Mouse (Mus musculus) adrenal gland, adult 8-10 months (tissue): ENCODE results near the gene Isg15. TPM values are rescaled to one million over a fixed set of nuclear protein-coding genes. Genes with fewer than 3 reads are reported as not detected.

Source experiments
- DNase-seq: peaks from one replicate; pipeline ENCODE4 v3.0.0; 2022
- total RNA-seq, 4 experiments: library from RNA; stranded (reverse); gene quantifications; 2 replicates each; pipeline ENCODE4 v1.2.4; 2022

Isg15 gene
- 1 to 10 TPM; 3.1 to 3.9 (median 3.6) TPM for total RNA-seq

- no peak for DNase-seq
Observed at GRCm38 (mm10) chr4:156200623-156201475, at the start of gene Isg15. TSS of gene Isg15 (minus strand) at chr4:156200818.

GRCm38 (mm10) chr4:156249567-156249966, 48.9 kb upstream of the Isg15 start:
- DNase-seq, result no peak

- no peak for DNase-seq
Observed at GRCm38 (mm10) chr4:156236651-156237447, 36.2 kb upstream of the Isg15 start.

GRCm38 (mm10) chr4:156235808-156236533, 35.4 kb upstream of the Isg15 start, which contains the start of gene Noc2l:
TSS of gene Noc2l (plus strand) at chr4:156236010.
- peak; percentile 85 for DNase-seq

GRCm38 (mm10) chr4:156235360-156235770, 34.7 kb upstream of the Isg15 start:
- no peak for DNase-seq

GRCm38 (mm10) chr4:156234701-156235213, 34.1 kb upstream of the Isg15 start, which contains the start of gene Plekhn1:
TSS of gene Plekhn1 (minus strand) at chr4:156234857.
- DNase-seq, result peak; percentile 49

GRCm38 (mm10) chr4:156234021-156234501, 33.4 kb upstream of the Isg15 start:
- DNase-seq, result no peak

GRCm38 (mm10) chr4:156228393-156229024, 27.9 kb upstream of the Isg15 start:
- no peak for DNase-seq

- no peak for DNase-seq
Observed at GRCm38 (mm10) chr4:156227752-156228392, 27.3 kb upstream of the Isg15 start.

GRCm38 (mm10) chr4:156224276-156224675, 23.7 kb upstream of the Isg15 start:
- DNase-seq, result no peak

GRCm38 (mm10) chr4:156219936-156220335, 19.3 kb upstream of the Isg15 start:
- DNase-seq, result no peak

GRCm38 (mm10) chr4:156217838-156218237, 17.2 kb upstream of the Isg15 start:
- no peak for DNase-seq

- DNase-seq, result no peak
Observed at GRCm38 (mm10) chr4:156217022-156217669, 16.5 kb upstream of the Isg15 start.

GRCm38 (mm10) chr4:156216196-156216595, 15.6 kb upstream of the Isg15 start:
- no peak for DNase-seq

GRCm38 (mm10) chr4:156215649-156216048, 15.0 kb upstream of the Isg15 start, which contains the start of gene Perm1:
TSS of gene Perm1 (plus strand) at chr4:156215868.
- peak; percentile 87 for DNase-seq

GRCm38 (mm10) chr4:156213134-156213533, 12.5 kb upstream of the Isg15 start:
- DNase-seq, result no peak

- no peak for DNase-seq
Observed at GRCm38 (mm10) chr4:156209963-156210635, 9.5 kb upstream of the Isg15 start.

- no peak for DNase-seq
Observed at GRCm38 (mm10) chr4:156208872-156209271, 8.3 kb upstream of the Isg15 start.

- DNase-seq, result no peak
Observed at GRCm38 (mm10) chr4:156203413-156204131, 3.0 kb upstream of the Isg15 start.
